In the genomic region with DNA sequence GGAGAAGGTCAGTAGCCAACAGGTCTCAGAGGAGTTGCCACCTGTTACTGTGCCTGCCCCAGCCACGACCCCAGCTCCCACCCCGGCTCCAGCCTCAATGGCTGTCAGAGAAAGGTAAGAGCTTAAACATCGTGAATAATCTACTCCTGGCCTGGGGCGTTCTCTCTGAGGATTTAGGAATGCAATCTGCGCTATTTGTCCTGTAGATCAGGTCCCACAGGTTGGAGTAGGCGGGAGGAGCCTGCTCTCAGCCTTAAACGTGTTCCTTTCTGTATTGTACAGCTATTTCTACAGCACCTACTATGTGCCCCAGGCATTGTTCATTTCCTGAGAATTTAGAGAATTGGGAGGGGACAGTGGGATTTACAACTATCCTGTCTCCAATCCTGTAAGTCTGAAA, we compare ENCODE assay signal across 22 mouse cellular contexts. TPM values are rescaled to one million over a fixed set of nuclear protein-coding genes. Genes with fewer than 3 reads are reported as not detected.
"Had no signal": no experiment of that assay in that cellular context is flagged by ENCODE, and none has a peak within 500 bp of the region (broad histone marks: within the 10 kb centered on the region; RNA-seq: fewer than 3 reads in every experiment).

No protein-coding gene starts in this region.

- DNase-seq: kidney, adult 8-10 months; kidney, postnatal 10 days; kidney, postnatal 36 days; left cerebral cortex, postnatal 4 days; liver, embryonic 13.5 days; lung, adult 2 months; lung, postnatal 14 days; lung, postnatal 4 days; retina, postnatal 1 day; right cerebral cortex, postnatal 25 days; spleen, adult 18-20 months; thymus, postnatal 14 days; thymus, postnatal 4 days had no signal

- H3K9me3 ChIP-seq: kidney, embryonic 15.5 days; limb, embryonic 13.5 days; liver, embryonic 13.5 days; midbrain, embryonic 12.5 days; midbrain, embryonic 15.5 days; neural tube, embryonic 13.5 days; stomach, embryonic 15.5 days had no signal

- H3K4me2 ChIP-seq: kidney, embryonic 15.5 days; limb, embryonic 13.5 days; liver, embryonic 13.5 days; midbrain, embryonic 12.5 days; midbrain, embryonic 15.5 days; neural tube, embryonic 13.5 days; stomach, embryonic 15.5 days had no signal

- H3K27me3 ChIP-seq: kidney, embryonic 15.5 days; limb, embryonic 13.5 days; liver, embryonic 13.5 days; midbrain, embryonic 15.5 days; neural tube, embryonic 13.5 days; stomach, embryonic 15.5 days had no signal

- H3K9ac ChIP-seq: kidney, embryonic 15.5 days; limb, embryonic 13.5 days; liver, embryonic 13.5 days; midbrain, embryonic 12.5 days; midbrain, embryonic 15.5 days; neural tube, embryonic 13.5 days; stomach, embryonic 15.5 days had no signal

- ATAC-seq: midbrain, embryonic 15.5 days had no signal

- H3K27ac ChIP-seq: kidney, embryonic 15.5 days; limb, embryonic 13.5 days; midbrain, embryonic 12.5 days; midbrain, embryonic 15.5 days; neural tube, embryonic 13.5 days; stomach, embryonic 15.5 days had no signal

- H3K4me3 ChIP-seq: kidney, embryonic 15.5 days; limb, embryonic 13.5 days; liver, embryonic 13.5 days; midbrain, embryonic 12.5 days; midbrain, embryonic 15.5 days; myocyte; neural tube, embryonic 13.5 days; stomach, embryonic 15.5 days had no signal

- H3K36me3 ChIP-seq: midbrain, embryonic 12.5 days; midbrain, embryonic 15.5 days; neural tube, embryonic 13.5 days had no signal

RNA-seq across cellular contexts. Expression of a gene that starts 8.9 kb away (rescaled TPM):
- total RNA-seq: left cerebral cortex, postnatal 4 days; liver, adult 2 months; megakaryocyte-erythroid progenitor cell, adult 5-6 weeks had no signal
- polyA plus RNA-seq: liver, adult 2 months; midbrain, embryonic 15.5 days; neural tube, embryonic 13.5 days had no signal
